Mouse (Mus musculus) lung, embryonic 16.5 days (tissue): Measurements from ENCODE around the gene Nkap. TPM values are rescaled to one million over a fixed set of nuclear protein-coding genes. Genes with fewer than 3 reads are reported as not detected.

ENCODE experiments used
- ATAC-seq: fragments of 200-750 bp; cut with Nextera tagmentation; 2 replicates; pipeline ENCODE4 v1.8.0; 2017; ENCODE audit warnings: low read depth, mild to moderate bottlenecking, moderate library complexity
- H3K27ac ChIP-seq: fragments of 300-500 bp; sonication (generic); 2 replicates; pipeline ENCODE4 v1.5.1; 2014; ENCODE audit warnings: mild to moderate bottlenecking, control low read depth, low read length
- H3K27me3 ChIP-seq: fragments of 300-500 bp; sonication (generic); 2 replicates; pipeline ENCODE4 v1.6.1; 2014; ENCODE audit warnings: low read depth, low read length, mixed read lengths; ENCODE audit not compliant: control insufficient read depth, insufficient read depth
- H3K36me3 ChIP-seq: fragments of 300-500 bp; sonication (generic); 2 replicates; pipeline ENCODE4 v1.6.1; 2014; ENCODE audit warnings: low read length; ENCODE audit not compliant: control insufficient read depth, insufficient read depth
- H3K4me1 ChIP-seq: fragments of 300-500 bp; sonication (generic); replicated peaks from 2 replicates; pipeline ENCODE4 v1.6.1; 2014; ENCODE audit warnings: low read length, mixed read lengths; ENCODE audit not compliant: control insufficient read depth, insufficient read depth
- H3K4me2 ChIP-seq: fragments of 300-500 bp; sonication (generic); 2 replicates; pipeline ENCODE4 v1.6.1; 2014; ENCODE audit warnings: low read depth, low read length, control low read depth
- H3K4me3 ChIP-seq: fragments of 300-500 bp; sonication (generic); 2 replicates; pipeline ENCODE4 v1.5.1; 2014; ENCODE audit warnings: mild to moderate bottlenecking, low read length, control low read depth
- H3K9ac ChIP-seq: fragments of 300-500 bp; sonication (generic); 2 replicates; pipeline ENCODE4 v1.6.1; 2014; ENCODE audit warnings: low read length, control low read depth
- H3K9me3 ChIP-seq: fragments of 300-500 bp; sonication (generic); 2 replicates; pipeline ENCODE4 v1.6.1; 2016; ENCODE audit warnings: low read length; ENCODE audit not compliant: control insufficient read depth
- WGBS: fragments of 180-500 bp; shearing (Covaris S2); extraction: QIAGEN DNeasy Blood & Tissue Kit; methylation state at CpG from one replicate; pipeline ENCODE4 v1.1.7; 2014; 5-methylcytosine and 5-hydroxymethylcytosine counted together
- polyA plus RNA-seq: library from polyadenylated mRNA; unstranded; fragments of >200 nt; fragmentation: Nextera tagmentation; extraction: Ambion mirVana; gene quantifications from 2 replicates; pipeline ENCODE4 v1.2.1, GENCODE M21; 2015

Gene Nkap
- polyA plus RNA-seq, 1 experiment from 2014 or later, result 15.4 TPM

DNA sequence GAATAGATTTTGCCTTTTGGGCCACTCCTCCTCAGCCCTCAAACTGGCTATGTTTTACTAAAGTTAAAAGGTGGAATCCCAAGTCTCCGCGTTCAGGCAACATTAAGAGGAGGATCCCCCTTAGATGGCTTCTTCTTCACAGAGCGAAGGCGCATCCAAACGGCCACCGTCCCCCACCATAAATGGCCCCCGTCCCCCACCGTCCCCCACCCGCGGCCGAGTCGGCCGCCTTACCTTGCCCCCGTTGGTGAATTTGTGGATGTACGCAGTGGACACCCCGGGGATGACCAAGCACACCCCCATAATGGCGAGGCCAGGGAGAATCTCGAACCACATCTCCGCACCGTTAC is 64.1 kb downstream of the Nkap start:
- Histone ChIP-seq H3K4me1 (no peaks in the 10 kb centered on the region), H3K9ac (peak overlapping the region; percentile 72), H3K27ac (no peak overlapping the region), H3K4me3 (peak overlapping the region; percentile 63), H3K4me2 (peak overlapping the region; percentile 61), H3K9me3 (no peaks in the 10 kb centered on the region), H3K27me3 (no peaks in the 10 kb centered on the region), H3K36me3 (no peaks in the 10 kb centered on the region)
- peak; percentile 40 for ATAC-seq
- WGBS, result 15% methylated on average over 15 of the region's 20 CpGs

- H3K36me3 ChIP-seq, result no peaks in the 10 kb centered on the region
- H3K27ac ChIP-seq, result peak within 1 kb of the TSS; percentile 31; the same call in 1 of the 2 replicates
- no peaks in the 10 kb centered on the region for H3K9me3 ChIP-seq
- peak within 1 kb of the TSS; percentile 63 for H3K4me3 ChIP-seq
- H3K4me1 ChIP-seq, result no peaks in the 10 kb centered on the region
- peak within 1 kb of the TSS; percentile 73 for H3K4me2 ChIP-seq
- peak within 1 kb of the TSS; percentile 72 for H3K9ac ChIP-seq
- no peaks in the 10 kb centered on the region for H3K27me3 ChIP-seq
- ATAC-seq, result peak; percentile 95
- 15% methylated on average over 63 of the region's 63 CpGs for WGBS
Observed at GRCm38 (mm10) chrX:37191105-37191743, 64.6 kb downstream of the Nkap start, which contains the start of the genes Ndufa1 and Rnf113a1. TSS of gene Ndufa1 (minus strand) at chrX:37191163. TSS of gene Rnf113a1 (plus strand) at chrX:37191245.

- Histone ChIP-seq H3K27me3 (no peaks in the 10 kb centered on the region), H3K36me3 (no peaks in the 10 kb centered on the region), H3K9ac (peak overlapping the region; percentile 72), H3K27ac (no peak overlapping the region), H3K9me3 (no peaks in the 10 kb centered on the region), H3K4me2 (peak overlapping the region; percentile 73), H3K4me3 (peak overlapping the region; percentile 63), H3K4me1 (no peaks in the 10 kb centered on the region)
- no peak for ATAC-seq
- WGBS, result 18% methylated on average over 28 of the region's 28 CpGs
Observed at GRCm38 (mm10) chrX:37191744-37192379, 65.3 kb downstream of the Nkap start.

DNA sequence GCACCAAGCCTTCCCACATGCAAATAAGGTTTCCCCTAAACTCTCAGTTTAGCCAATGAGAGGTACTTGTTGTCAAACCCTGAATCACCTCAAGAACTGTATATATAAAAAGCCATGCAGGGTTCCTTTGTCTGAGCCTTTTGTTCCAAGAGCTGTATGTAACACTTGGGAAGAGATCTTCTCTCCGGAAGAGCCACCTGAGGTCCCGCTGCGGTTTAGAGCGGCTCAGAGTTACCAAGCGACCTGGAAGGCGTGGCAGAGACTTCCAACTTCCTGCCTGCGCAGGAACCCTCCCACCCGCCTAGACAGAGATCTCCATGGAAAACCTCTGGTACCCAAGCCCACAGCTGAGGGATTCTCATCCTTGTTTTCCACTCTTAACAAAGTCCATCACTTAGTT is 72.1 kb downstream of the Nkap start:
- H3K36me3 ChIP-seq, result no peaks in the 10 kb centered on the region
- WGBS, result 63% methylated on average over 8 of the region's 8 CpGs
- no peak overlapping the region for H3K9ac ChIP-seq
- H3K27me3 ChIP-seq, result no peaks in the 10 kb centered on the region
- no peak overlapping the region for H3K4me2 ChIP-seq
- ATAC-seq, result no peak
- no peak overlapping the region for H3K4me3 ChIP-seq
- H3K27ac ChIP-seq, result no peak overlapping the region
- no peaks in the 10 kb centered on the region for H3K9me3 ChIP-seq
- H3K4me1 ChIP-seq, result no peaks in the 10 kb centered on the region

Other genes with a start within 250 kb of the Nkap start
- gene Nkrf, start 223.9 kb upstream of the Nkap start, polyA plus RNA-seq, result 1.3 and 1.8 TPM in 2 replicates
- gene Sept6, start 135.0 kb upstream of the Nkap start, polyA plus RNA-seq, result 16.7 and 18.6 TPM in 2 replicates
- gene Sowahd, start 78.0 kb upstream of the Nkap start, polyA plus RNA-seq, result not detected in 2 replicates
- gene Rpl39, start 41.4 kb upstream of the Nkap start, polyA plus RNA-seq, result 511 and 600 TPM in 2 replicates
- 17.2 and 19.4 TPM in 2 replicates for gene Upf3b, start 16.5 kb upstream of the Nkap start, polyA plus RNA-seq
- gene Akap14, start 42.0 kb downstream of the Nkap start, polyA plus RNA-seq, result 0.89 and 1.2 TPM in 2 replicates
- gene Ndufa1, start 64.4 kb downstream of the Nkap start, polyA plus RNA-seq, result 419 and 439 TPM in 2 replicates
- 7.8 and 9.0 TPM in 2 replicates for gene Rnf113a1, start 64.5 kb downstream of the Nkap start, polyA plus RNA-seq
- gene Gm9, start 84.2 kb downstream of the Nkap start, polyA plus RNA-seq, result not detected in 2 replicates
- gene Rhox1, start 95.5 kb downstream of the Nkap start, polyA plus RNA-seq, result not detected in 2 replicates
- not detected in 2 replicates for gene Rhox2a, start 118.2 kb downstream of the Nkap start, polyA plus RNA-seq
- gene Rhox3a, start 123.1 kb downstream of the Nkap start, polyA plus RNA-seq, result not detected in 2 replicates
- 0.13 TPM in 1 of 2 replicates, not detected in the other for gene Rhox4a, start 138.5 kb downstream of the Nkap start, polyA plus RNA-seq